Mouse (Mus musculus): Measurements from ENCODE around the gene Mei1. TPM values are rescaled to one million over a fixed set of nuclear protein-coding genes. Genes with fewer than 3 reads are reported as not detected.

The Mei1 gene
- polyA plus RNA-seq, 1 experiment from 2014 or later = 0.14 TPM

DNA sequence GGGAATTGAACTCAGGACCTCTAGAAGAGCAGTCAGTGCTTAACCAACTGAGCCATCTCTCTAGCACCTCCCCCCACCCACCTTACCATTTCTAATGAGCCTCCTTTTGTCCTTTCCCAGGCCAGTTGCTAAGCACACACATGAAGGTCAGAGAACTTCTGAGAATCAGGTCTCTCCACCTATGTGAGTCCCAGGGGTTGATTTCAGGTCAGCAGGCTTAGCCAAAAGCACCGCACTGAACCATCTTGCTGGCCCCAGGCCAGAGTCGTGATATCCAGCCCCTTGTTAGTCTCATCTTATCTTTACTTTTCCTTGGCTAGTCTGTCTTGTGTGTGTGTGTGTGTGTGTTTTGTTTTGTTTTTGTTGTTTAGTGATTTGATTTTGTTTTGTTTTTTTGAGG lies 75.6 kb downstream of the Mei1 start:
- Histone ChIP-seq H3K36me3 (peaks cover 11% of the 10 kb centered on the region; the same call in 1 of the 2 replicates), H3K9ac (no peak overlapping the region), H3K4me2 (replicated peaks) (no peak overlapping the region), H3K9me3 (replicated peaks) (no peaks in the 10 kb centered on the region), H3K27ac (peak overlapping the region; percentile 99), H3K4me1 (peaks cover 29% of the 10 kb centered on the region), H3K27me3 (no peaks in the 10 kb centered on the region), H3K4me3 (no peak overlapping the region)
- no peak for ATAC-seq (ENCODE audit: low FRiP score)
- 60% methylated on average over 2 of the region's 2 CpGs for WGBS

DNA sequence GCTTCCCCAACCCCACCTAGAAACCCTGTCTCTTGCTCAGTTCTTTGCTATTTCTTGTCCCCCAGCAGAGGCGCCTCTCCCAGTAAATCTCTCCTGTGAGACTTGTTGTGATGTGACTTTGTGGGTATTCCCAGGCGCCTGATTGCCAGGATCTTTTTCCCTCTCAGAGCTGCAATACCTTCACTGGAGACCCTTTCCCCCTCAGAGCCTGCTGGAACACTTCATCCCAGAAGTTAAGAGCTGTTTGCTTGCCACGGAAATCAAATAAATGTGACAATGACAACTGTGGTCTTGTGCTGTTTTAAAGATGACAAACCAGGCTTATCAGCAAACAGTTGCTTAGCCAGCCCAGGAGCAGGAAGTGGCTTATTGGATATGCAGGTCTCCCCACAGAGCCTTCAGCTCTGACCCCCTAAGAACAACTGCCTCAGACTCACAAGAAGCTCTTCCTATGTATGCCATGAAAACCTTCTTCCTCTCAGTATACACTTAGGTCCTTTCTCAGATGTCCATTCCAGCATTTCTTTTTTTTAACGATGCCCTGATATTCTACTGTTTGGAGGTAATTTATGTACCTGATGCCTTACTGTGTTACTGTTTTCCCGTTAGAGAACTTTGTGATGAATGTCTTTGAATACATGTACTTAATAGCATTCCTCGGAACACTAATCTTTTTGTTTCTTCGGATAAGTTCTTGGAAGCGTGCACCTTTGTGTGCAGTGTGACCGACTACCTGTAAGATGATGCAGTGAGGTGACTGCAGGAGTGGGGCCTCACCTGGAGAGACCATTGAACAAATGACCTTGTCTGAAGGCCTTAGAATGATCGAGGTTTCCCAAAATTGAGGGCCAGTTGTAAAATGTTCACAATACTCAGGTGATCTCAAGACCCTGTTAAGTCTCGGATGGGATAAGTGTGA lies 76.3 kb downstream of the Mei1 start:
- H3K27ac ChIP-seq = peak overlapping the region; percentile 99
- H3K4me2 ChIP-seq (replicated peaks) = peak overlapping the region; percentile 47
- WGBS = 22% methylated on average over 11 of the region's 11 CpGs
- peaks cover 11% of the 10 kb centered on the region; the same call in 1 of the 2 replicates for H3K36me3 ChIP-seq
- H3K9me3 ChIP-seq (replicated peaks) = no peaks in the 10 kb centered on the region
- H3K9ac ChIP-seq = peak overlapping the region; percentile 44; the same call in 1 of the 2 replicates
- ATAC-seq (ENCODE audit: low FRiP score) = no peak
- no peaks in the 10 kb centered on the region for H3K27me3 ChIP-seq
- peaks cover 31% of the 10 kb centered on the region for H3K4me1 ChIP-seq
- H3K4me3 ChIP-seq = peak overlapping the region; percentile 92

- Histone ChIP-seq H3K36me3 (0 out of 2 replicates have a peak, but pooled peaks cover 5% of the 10 kb centered on the region), H3K9ac (peak within 1 kb of the TSS; percentile 93), H3K9me3 (replicated peaks) (no peaks in the 10 kb centered on the region), H3K27me3 (no peaks in the 10 kb centered on the region), H3K27ac (peak within 1 kb of the TSS; percentile 99), H3K4me3 (peak within 1 kb of the TSS; percentile 92), H3K4me1 (peaks cover 31% of the 10 kb centered on the region), H3K4me2 (replicated peaks) (peak within 1 kb of the TSS; percentile 87)
- ATAC-seq (ENCODE audit: low FRiP score) = peak; percentile 98
- WGBS = under 1% methylated on average over 65 of the region's 79 CpGs
Observed at GRCm38 (mm10) chr15:82146770-82147610, 77.2 kb downstream of the Mei1 start, which contains the start of gene Srebf2. Gene Srebf2 (plus strand): TSS chr15:82147181.

GRCm38 (mm10) chr15:82147611-82148111 lies 77.9 kb downstream of the Mei1 start:
- Histone ChIP-seq H3K9ac (peak overlapping the region; percentile 93), H3K4me3 (peak overlapping the region; percentile 92), H3K4me2 (replicated peaks) (peak overlapping the region; percentile 87), H3K9me3 (replicated peaks) (no peaks in the 10 kb centered on the region), H3K27ac (peak overlapping the region; percentile 99), H3K36me3 (0 out of 2 replicates have a peak, but pooled peaks cover 5% of the 10 kb centered on the region), H3K27me3 (no peaks in the 10 kb centered on the region), H3K4me1 (peaks cover 34% of the 10 kb centered on the region)
- peak; percentile 12 for ATAC-seq (ENCODE audit: low FRiP score)
- WGBS = under 1% methylated on average over 50 of the region's 50 CpGs

DNA sequence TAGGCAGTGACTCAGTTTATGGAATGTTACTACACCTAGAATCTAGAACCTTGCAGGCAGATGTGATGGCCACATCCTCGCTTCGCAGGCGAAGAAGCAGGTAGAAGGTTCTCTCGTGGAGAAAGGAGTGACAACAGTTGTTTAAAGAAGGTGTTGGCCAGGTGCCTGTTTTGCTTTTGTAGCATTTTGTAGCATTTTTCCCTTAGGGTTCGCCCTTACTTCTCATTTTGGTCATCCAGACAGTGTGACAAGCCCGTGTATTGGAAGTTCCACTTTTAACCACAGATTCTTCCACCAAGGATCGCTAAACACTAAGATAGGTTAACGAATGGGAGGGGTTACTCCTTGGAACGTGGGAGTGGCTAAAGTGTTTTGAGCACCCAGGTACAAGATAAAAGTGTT lies 78.7 kb downstream of the Mei1 start:
- Histone ChIP-seq H3K4me2 (replicated peaks) (peak overlapping the region; percentile 87), H3K27me3 (no peaks in the 10 kb centered on the region), H3K9ac (peak overlapping the region; percentile 93), H3K9me3 (replicated peaks) (no peaks in the 10 kb centered on the region), H3K4me3 (peak overlapping the region; percentile 92), H3K36me3 (0 out of 2 replicates have a peak, but pooled peaks cover 5% of the 10 kb centered on the region), H3K27ac (peak overlapping the region; percentile 99), H3K4me1 (peaks cover 35% of the 10 kb centered on the region)
- 27% methylated on average over 9 of the region's 9 CpGs for WGBS
- ATAC-seq (ENCODE audit: low FRiP score) = no peak

DNA sequence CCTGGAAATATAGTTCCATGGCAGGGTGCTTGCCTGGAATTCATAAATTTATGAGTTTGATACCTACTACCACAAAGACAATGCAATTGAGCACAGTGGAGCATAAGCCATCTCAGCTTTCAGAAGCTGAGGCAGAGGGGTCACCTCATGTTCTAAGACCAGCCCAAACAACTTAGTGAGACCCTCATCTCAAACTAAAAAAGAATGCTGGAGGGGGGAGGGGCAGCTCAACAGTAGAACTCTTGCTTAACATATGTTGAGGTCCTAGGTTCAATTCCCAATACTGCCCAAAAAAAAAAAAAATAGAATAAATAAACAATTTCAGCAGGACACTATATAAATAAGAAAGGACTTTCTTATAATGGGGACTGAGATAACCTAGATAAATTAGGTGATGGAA lies 80.2 kb downstream of the Mei1 start:
- H3K4me3 ChIP-seq = no peak overlapping the region

DNA sequence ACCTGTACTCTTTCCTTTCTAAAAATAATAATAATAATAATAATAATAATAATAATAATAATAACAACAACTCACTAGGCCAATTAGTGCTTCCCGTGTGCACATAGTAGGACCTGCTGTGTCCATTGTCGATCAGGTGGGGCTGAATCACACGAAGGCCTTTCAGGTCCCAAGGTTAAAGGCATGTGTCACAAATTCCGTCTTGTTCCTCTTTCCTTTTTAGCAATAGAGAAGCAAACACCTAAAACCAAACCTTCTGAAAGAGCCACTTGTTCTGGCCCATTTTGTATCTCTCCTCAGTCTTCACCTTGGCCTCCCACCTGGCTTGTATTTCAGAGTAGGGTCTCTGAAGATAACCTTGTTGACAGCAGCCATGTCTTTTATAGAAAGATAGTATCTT lies 81.4 kb downstream of the Mei1 start:
- Histone ChIP-seq H3K4me1 (peaks cover 27% of the 10 kb centered on the region), H3K4me3 (no peak overlapping the region), H3K9me3 (replicated peaks) (no peaks in the 10 kb centered on the region), H3K4me2 (replicated peaks) (no peak overlapping the region), H3K36me3 (peaks cover 10% of the 10 kb centered on the region; the same call in 1 of the 2 replicates), H3K27ac (no peak overlapping the region), H3K27me3 (no peaks in the 10 kb centered on the region), H3K9ac (no peak overlapping the region)
- no peak for ATAC-seq (ENCODE audit: low FRiP score)
- WGBS = 96% methylated on average over 4 of the region's 4 CpGs

More for the DNA sequence above, 80.2 kb downstream of the Mei1 start:
- no peaks in the 10 kb centered on the region for H3K9me3 ChIP-seq (replicated peaks)
- peaks cover 9% of the 10 kb centered on the region; the same call in 1 of the 2 replicates for H3K36me3 ChIP-seq
- no peak overlapping the region for H3K4me2 ChIP-seq (replicated peaks)
- H3K9ac ChIP-seq = no peak overlapping the region
- ATAC-seq (ENCODE audit: low FRiP score) = no peak
- no peak overlapping the region for H3K27ac ChIP-seq
- H3K27me3 ChIP-seq = no peaks in the 10 kb centered on the region
- peaks cover 38% of the 10 kb centered on the region for H3K4me1 ChIP-seq

- H3K4me1 ChIP-seq = peaks cover 27% of the 10 kb centered on the region
- peaks cover 14% of the 10 kb centered on the region; the same call in 1 of the 2 replicates for H3K36me3 ChIP-seq
- no peaks in the 10 kb centered on the region for H3K27me3 ChIP-seq
- WGBS = 88% methylated on average over 12 of the region's 12 CpGs
- no peak overlapping the region for H3K4me3 ChIP-seq
- no peak overlapping the region for H3K9ac ChIP-seq
- H3K4me2 ChIP-seq (replicated peaks) = no peak overlapping the region
- no peak for ATAC-seq (ENCODE audit: low FRiP score)
- H3K27ac ChIP-seq = no peak overlapping the region
- H3K9me3 ChIP-seq (replicated peaks) = no peaks in the 10 kb centered on the region
Observed at GRCm38 (mm10) chr15:82152022-82152421, 82.2 kb downstream of the Mei1 start.

DNA sequence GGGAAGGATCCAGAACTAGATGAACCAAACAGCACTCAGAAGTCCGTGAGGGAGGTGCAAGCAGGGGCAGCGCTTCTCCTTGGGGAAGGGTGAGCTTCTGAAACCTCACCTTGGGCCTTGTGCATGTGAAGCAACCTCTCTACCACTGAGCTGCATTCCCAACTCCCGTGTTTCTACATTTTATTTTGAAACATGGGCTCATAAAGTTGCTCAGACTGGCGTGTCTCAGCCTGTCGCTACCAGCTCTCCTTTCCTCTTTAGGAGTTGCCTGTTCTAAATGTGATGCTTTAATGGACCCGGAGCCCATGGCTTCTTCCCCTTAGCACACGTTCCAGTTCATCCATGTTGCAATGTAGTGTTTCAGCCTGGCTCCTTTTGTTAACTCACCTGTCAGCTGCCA lies 82.6 kb downstream of the Mei1 start:
- Histone ChIP-seq H3K36me3 (peaks cover 16% of the 10 kb centered on the region; the same call in 1 of the 2 replicates), H3K4me1 (peaks cover 30% of the 10 kb centered on the region), H3K27me3 (no peaks in the 10 kb centered on the region), H3K4me2 (replicated peaks) (no peak overlapping the region), H3K9me3 (replicated peaks) (no peaks in the 10 kb centered on the region), H3K9ac (no peak overlapping the region), H3K27ac (no peak overlapping the region), H3K4me3 (no peak overlapping the region)
- ATAC-seq (ENCODE audit: low FRiP score) = no peak
- 88% methylated on average over 7 of the region's 7 CpGs for WGBS

GRCm38 (mm10) chr15:82156298-82156697 lies 86.5 kb downstream of the Mei1 start:
- peaks cover 12% of the 10 kb centered on the region; the same call in 1 of the 2 replicates for H3K36me3 ChIP-seq
- H3K27ac ChIP-seq = no peak overlapping the region
- ATAC-seq (ENCODE audit: low FRiP score) = no peak
- 93% methylated on average over 6 of the region's 6 CpGs for WGBS
- no peak overlapping the region for H3K4me2 ChIP-seq (replicated peaks)
- no peaks in the 10 kb centered on the region for H3K9me3 ChIP-seq (replicated peaks)
- H3K9ac ChIP-seq = no peak overlapping the region
- no peaks in the 10 kb centered on the region for H3K27me3 ChIP-seq
- no peak overlapping the region for H3K4me3 ChIP-seq
- H3K4me1 ChIP-seq = peaks cover 45% of the 10 kb centered on the region

DNA sequence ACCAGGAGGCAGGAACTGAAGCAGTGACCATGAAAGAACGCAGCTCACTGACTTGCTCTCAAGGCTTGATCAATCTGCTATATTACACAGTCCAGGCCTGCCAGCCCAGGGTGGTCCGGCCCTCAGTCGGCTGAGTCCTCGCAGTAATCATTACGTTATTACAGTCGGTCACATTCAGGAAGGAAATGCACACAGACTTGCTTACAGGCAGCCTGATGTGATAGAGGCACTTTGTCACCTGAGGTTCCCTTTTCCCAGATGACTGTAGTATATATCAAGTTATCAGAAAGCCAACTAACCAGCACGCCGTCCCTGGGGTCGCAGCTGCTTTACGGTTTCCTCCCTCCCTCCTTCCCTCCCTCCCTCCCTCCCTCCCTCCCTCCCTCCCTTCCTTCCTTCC lies 87.1 kb downstream of the Mei1 start:
- WGBS = 71% methylated on average over 10 of the region's 10 CpGs
- peaks cover 45% of the 10 kb centered on the region for H3K4me1 ChIP-seq
- no peak overlapping the region for H3K4me3 ChIP-seq
- no peaks in the 10 kb centered on the region for H3K27me3 ChIP-seq
- H3K9me3 ChIP-seq (replicated peaks) = no peaks in the 10 kb centered on the region
- no peak overlapping the region for H3K4me2 ChIP-seq (replicated peaks)
- no peak overlapping the region for H3K9ac ChIP-seq
- H3K27ac ChIP-seq = no peak overlapping the region
- no peak for ATAC-seq (ENCODE audit: low FRiP score)
- peaks cover 12% of the 10 kb centered on the region; the same call in 1 of the 2 replicates for H3K36me3 ChIP-seq
